Mouse (Mus musculus) heart, adult 11 months (tissue): ENCODE results near the gene Spaca9.

ENCODE experiments used
- DNase-seq: peaks from one replicate; pipeline ENCODE4 v3.0.0; 2022

Spaca9 gene

DNA sequence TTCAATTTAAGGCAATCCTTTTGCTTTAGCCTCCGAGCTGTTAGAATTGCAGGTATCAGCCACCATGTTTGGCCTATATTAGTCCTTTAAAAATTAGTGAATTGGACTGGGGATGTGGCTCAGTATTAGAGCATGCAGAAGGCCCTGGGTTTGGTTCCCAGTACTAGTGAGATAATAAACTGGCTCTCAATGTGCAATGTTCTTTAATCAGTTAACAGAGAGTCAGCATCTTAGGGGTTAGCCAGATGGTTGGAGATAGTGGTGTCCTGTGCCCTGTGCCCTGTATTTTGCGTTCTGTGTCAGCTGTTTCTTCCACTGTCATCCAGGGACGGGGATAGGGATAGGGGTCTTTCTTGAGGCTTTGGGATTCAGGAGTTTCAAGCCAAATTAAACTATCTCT is 36.6 kb downstream of the Spaca9 start:
- no peak for DNase-seq

DNA sequence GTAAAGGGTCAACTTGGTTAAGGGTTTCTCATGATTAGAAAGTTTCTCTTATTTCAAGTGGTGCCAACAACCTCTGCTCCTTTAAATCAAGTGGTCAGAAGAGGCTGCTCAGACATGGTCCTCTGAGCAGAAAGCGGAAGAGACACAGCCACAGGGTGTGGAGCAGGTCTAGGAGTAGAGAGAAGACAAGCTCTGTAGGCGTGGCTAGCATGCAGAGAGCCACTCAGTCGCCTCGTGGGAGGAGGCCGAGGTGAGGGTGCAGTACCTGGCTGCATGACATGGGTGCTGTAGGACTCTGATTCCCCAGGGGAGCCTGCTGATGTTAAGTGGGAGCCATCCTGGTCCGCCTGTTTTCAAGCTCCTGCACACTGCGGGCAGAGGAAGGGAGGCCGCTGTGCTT is 43.3 kb downstream of the Spaca9 start:
- no peak for DNase-seq

DNA sequence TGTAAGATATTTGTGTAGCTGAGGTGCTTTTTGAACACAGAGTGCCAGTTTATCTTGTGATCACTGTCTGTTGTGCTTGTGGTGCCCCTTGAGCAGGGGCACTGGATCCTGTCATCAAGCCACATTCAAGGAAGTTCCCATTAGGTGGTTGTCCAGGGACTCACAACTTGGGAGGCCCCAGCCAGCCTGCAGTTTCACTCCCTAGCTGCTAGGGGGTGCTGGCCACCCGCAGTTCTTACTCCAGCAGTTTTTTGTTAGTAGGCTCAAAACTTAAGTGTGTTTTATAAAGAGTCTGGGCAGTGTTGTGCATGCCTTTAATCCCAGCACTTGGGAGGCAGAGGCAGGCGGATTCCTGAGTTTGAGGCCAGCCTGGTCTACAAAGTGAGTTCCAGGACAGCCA is 45.2 kb downstream of the Spaca9 start:
- no peak for DNase-seq

DNA sequence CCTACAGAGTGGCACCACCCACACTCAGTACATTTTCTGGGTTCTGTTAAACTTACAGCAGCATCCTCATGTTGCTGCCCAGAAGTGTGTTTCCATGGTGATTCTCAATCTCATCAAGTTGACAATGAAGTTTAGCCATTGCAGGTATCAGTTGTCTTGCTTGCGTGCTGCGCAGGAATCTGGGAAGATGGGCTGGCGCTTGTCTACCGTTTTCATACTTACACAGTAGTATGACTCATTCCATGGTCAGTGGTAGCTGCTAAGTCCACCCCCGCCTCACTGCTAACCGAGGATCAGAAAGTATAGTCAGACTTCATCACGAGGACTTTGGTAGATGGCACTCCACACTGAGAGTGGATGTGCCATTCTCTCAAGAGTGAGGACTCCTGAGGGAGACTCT is 46.2 kb downstream of the Spaca9 start:
- no peak for DNase-seq

DNA sequence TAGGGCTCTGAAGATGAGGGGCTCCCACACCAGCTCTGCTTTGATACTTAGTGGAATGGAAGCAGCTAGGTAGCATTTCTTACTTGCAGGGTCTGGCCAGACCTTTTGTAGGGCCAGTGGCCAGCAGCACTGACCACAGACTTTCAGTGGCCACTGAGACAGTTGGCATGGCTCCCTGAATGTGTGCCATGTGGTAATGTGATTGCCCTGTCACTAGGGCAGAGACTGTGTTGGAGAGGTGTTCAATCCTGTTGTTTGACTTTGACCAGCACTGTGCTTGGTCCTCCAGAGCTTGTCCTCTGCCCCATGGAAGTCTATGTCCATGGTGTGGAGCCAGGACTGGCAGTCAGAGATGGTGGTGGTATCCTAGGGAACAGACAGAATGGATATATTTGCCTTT is 49.0 kb downstream of the Spaca9 start:
- DNase-seq, result no peak

DNA sequence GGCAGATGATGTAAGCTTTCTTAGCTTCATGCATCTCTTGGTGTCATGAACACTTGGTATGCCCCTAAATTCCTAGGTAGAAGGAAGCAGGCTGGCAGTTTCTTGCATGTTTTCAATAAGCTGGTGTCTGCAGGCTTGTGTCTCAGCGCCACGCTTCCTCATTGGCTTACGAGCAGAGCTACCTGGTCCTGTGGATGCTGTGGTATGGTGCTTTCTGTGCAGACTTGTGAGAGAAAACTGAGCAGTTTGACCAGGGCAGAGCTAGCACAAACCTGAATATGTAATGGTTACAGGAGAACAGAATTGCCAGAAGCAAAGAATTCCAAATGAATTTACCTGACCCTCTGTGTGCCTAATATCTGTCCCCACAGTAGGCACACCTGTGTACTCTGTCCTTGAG is 56.4 kb downstream of the Spaca9 start:
- DNase-seq, result no peak
